Mouse (Mus musculus) small intestine, adult 2 months (tissue): ENCODE results near the gene Mien1.

Experiments
- CTCF ChIP-seq: fragments of 200-500 bp; IDR thresholded peaks from 2 replicates; pipeline ENCODE4 v1.5.1; 2012; ENCODE audit warnings: low read depth, mild to moderate bottlenecking, control low read depth, inconsistent platforms, low read length, moderate library complexity, mixed read lengths; ENCODE audit not compliant: insufficient replicate concordance, insufficient read length; ENCODE audit errors: extremely low read depth
- POLR2A ChIP-seq: fragments of 200-500 bp; IDR thresholded peaks from 2 replicates; pipeline ENCODE4 v1.6.1; 2012; ENCODE audit warnings: low read depth, mild to moderate bottlenecking, control low read depth, inconsistent platforms, low read length, moderate library complexity

- TF ChIP-seq CTCF = no peak
- no peak for TF ChIP-seq POLR2A
These were observed 33.9 kb upstream of the Mien1 start for GRCm38 (mm10) chr11:98472696-98473095.
